Mouse (Mus musculus): ENCODE measurements at regions not wholly inside any gene's neighbourhood (a gene's known extent, or its start where the extent isn't known, plus 50 kb on each side); places are given as distances from the start of the nearest gene placed in this dataset.
"Not testable (repeated sequence)": the region's sequence is repeated elsewhere in the genome, so short reads cannot be mapped to it uniquely, and the experiment has no call there.

DNA sequence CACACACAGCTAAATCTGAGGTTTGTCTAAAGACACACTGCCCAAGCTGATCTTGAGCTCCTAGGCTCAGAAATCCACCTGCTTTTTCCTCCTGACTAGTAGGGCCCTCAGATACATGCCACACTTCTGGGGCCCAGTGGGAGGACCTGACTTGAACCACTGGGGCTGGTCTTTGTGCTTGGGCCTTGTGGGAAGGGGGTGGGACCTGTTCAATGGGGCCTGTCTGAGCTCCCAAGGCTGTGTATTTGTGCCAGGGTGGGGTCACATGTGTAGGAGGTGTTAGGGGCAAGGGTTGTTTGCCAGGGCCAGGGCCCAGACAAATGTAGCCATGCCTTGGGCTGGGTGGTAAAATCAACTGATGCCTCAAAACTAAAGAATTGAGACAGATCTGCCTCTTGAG lies 56.8 kb downstream of the Gm8765 start:
- not testable (repeated sequence) for DNase-seq (ENCODE audit: low read depth)

GRCm38 (mm10) chr13:50756334-50756733 lies 58.2 kb downstream of the Gm8765 start:
- not testable (repeated sequence) for DNase-seq (ENCODE audit: low read depth)

- no peak for DNase-seq (ENCODE audit: low read depth)
Observed at GRCm38 (mm10) chr13:50764618-50765017, 66.5 kb downstream of the Gm8765 start.

DNA sequence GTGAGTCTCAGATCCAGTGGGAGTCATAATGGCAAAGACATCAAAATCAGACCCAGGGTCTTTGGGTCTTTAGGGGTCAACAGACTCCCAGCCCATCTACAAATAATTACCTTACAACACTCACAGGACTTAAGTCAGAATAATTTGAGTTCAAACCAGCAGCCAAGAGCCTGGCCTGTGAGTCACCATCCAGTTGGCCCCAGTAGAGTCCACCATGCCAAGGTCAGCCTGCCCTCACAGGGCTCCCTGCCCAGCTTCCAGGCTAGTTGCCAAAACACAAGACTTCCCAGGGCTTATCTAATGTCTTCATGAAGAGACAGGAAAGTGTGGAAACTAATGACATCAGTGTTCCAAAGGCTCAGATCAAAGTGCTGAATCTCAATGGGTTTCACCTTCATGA lies 81.9 kb downstream of the Gm8765 start:
- DNase-seq (ENCODE audit: low read depth), result not testable (repeated sequence)

GRCm38 (mm10) chr13:50829879-50830550 lies 131.9 kb downstream of the Gm8765 start:
- DNase-seq (ENCODE audit: low read depth), result peak; percentile 4
